Mouse (Mus musculus): ENCODE data around the gene Gins1.
"Not testable (repeated sequence)": the region's sequence is repeated elsewhere in the genome, so short reads cannot be mapped to it uniquely, and the experiment has no call there.

Gene Gins1

DNA sequence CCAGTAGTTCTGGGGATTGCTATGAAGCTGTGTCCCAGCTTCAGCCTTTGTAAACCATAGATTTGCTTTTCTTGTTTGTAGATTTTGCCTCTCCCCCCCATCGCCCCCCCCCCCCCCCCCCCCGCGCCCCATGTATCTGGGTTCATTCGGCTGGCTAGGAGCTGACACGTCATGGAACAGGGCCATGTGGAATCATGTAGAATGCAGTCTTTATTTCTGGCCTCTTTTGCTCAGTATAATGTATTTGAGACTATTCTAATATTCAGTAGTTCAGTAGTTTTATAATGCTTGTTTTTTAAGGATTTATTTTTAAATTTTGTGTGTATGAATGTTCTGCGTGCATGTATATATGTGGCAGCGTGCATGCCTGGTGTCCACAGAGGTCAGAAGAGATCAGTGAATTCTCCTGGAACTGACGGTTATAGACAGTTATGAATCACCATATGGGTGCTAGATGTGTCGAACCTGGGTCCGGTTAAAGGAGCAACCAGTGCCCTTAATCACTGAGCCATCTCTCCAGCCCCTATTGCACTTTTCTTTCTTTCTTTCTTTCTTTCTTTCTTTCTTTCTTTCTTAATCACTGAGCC, 5.2 kb downstream of the Gins1 start:
- DNase-seq (ENCODE audit: low spot score) = no peak

GRCm38 (mm10) chr2:150914781-150915515, 9.7 kb downstream of the Gins1 start:
- DNase-seq (ENCODE audit: low spot score) = no peak

DNA sequence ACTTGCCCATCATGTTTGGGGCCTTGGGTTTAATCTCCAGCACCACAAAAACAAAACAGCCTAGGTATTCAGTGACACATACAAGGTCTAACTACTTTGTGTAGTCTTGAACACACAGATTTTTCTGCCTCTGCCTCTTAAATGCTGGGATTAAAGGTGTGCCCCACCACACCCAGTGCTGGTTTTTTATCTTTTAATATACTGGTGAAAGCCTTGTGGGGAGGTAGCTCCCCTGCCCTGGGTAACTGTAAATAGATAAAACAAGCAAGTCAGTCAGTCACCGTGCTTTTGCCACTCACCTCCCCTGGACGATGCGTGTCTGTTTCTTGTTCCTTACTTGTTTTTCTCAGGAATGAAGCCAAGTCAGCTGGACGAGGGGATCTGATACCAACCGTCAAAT, 10.6 kb downstream of the Gins1 start:
- DNase-seq (ENCODE audit: low spot score) = no peak

- no peak for DNase-seq (ENCODE audit: low spot score)
Measured at GRCm38 (mm10) chr2:150918720-150919119, 13.5 kb downstream of the Gins1 start.

- no peak for DNase-seq (ENCODE audit: low spot score)
Measured at GRCm38 (mm10) chr2:150920543-150920942, 15.3 kb downstream of the Gins1 start.

DNA sequence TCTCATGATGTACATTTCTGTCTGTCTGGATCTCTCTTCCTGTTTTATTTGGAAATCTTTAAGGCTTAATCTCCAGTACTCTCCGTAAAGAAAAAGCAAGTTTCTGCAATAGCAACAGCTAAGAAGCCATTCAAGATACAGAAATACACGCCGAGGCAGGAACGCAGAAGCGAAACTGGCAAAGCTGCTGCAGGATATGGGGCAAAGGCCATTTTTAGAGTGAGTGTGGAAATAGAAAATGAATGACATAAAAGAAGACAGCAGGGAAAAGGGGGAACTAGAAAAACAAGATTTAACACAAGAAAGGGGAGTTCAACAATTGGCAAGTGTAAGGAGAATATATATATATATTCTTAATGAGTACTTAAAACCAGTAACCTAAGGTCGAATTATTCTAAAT, 16.5 kb downstream of the Gins1 start:
- DNase-seq (ENCODE audit: low spot score) = no peak

- no peak for DNase-seq (ENCODE audit: low spot score)
Measured at GRCm38 (mm10) chr2:150922165-150922564, 17.0 kb downstream of the Gins1 start.

GRCm38 (mm10) chr2:150923026-150923425, 17.8 kb downstream of the Gins1 start:
- DNase-seq (ENCODE audit: low spot score) = no peak

DNA sequence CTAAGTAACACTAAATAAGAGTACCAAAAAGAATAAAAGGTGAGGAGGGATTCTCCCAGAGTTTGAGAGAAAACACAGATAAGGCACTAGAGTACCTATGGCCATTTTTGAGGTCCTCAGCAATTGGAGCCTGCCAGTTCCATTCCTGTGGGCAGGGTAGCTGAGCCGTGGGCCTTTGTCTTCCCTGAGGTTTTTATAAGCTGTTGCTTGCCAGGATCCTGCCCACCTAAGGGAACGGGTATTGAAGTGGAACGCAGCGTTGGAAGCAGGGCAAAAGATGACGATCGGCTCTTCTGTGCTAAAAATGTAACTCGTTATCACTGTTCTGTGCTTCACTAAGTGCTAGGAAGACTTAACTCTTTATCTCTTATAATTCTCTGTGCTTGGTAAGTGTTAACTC, 18.3 kb downstream of the Gins1 start:
- DNase-seq (ENCODE audit: low spot score) = no peak

DNA sequence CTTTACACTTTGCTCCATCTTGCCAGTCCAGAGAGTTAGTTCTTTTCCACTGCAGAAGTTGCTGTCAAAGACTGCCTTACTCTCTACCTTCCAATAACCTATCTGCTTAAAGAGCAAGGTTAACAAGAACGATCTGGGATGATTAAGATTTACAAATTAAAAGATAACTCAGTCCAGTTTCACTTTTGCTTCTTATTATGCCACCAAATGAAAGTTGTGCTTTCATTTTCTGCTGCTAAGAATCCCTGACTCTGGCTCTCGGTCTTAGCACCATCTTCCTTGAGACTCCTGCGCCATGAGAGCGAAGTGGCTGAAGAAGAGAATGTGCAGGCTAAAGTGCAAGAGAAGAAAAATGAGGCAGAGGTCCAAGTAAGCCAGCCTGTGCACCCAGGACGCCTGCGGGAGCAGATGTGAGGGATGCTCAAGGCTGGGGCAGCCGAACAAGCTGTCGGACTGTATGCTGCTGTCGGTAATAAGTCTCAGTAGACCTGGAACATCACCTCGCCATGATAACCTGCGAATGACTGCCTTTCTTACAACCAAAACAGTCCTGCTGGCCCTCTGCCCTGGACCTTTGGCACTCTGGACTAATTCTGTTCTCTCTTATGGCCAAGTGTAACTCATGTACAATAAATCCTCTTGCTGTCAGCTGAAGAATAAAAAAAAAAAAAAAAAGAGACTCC, 22.0 kb downstream of the Gins1 start:
- DNase-seq (ENCODE audit: low spot score) = no peak

- DNase-seq (ENCODE audit: low spot score) = no peak
Measured at GRCm38 (mm10) chr2:150929156-150929555, 24.0 kb downstream of the Gins1 start.

GRCm38 (mm10) chr2:150930806-150931205, 25.6 kb downstream of the Gins1 start:
- DNase-seq (ENCODE audit: low spot score) = no peak

DNA sequence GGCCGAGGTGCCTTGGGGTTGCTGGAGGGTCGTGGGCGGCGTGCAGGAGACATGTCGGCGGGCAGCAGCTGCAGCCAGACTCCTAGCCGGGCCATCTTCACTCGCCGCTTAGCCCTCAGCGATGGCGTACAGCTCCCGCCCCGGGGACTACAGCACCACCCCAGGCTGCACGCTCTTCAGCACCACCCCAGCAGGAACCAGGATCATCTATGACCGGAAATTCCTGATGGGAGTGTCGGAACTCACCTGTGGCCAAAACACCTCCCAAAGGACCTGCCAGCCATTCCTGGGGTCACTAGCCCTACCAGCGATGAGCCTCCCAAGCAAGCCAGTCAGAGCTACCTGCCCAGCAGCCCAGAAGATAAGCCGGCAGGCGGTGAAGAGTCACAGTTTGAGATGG, 28.3 kb downstream of the Gins1 start:
- DNase-seq (ENCODE audit: low spot score) = no peak

DNA sequence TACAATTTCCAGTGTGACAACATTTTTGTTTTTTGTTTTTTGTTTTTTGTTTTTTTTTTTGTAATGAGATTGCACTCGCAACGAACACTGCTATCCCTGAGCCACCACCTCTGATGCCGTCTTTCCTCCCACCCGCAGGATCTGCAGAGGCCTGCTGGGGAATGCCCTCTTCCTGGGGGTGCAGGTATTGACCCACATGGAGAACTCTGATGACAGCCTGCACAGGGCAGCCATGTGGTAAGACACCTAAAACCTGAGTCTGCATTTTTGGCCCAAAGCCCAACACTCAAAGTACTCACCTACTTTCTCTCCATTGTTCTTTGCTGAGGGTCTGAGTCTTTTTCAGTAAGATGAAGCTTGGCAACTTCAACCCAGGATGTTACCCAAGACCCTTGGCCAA, 29.5 kb downstream of the Gins1 start:
- DNase-seq (ENCODE audit: low spot score) = no peak

GRCm38 (mm10) chr2:150944017-150944416, 38.8 kb downstream of the Gins1 start:
- DNase-seq (ENCODE audit: low spot score) = no peak

- DNase-seq (ENCODE audit: low spot score) = not testable (repeated sequence)
Measured at GRCm38 (mm10) chr2:150947341-150947740, 42.1 kb downstream of the Gins1 start.

DNA sequence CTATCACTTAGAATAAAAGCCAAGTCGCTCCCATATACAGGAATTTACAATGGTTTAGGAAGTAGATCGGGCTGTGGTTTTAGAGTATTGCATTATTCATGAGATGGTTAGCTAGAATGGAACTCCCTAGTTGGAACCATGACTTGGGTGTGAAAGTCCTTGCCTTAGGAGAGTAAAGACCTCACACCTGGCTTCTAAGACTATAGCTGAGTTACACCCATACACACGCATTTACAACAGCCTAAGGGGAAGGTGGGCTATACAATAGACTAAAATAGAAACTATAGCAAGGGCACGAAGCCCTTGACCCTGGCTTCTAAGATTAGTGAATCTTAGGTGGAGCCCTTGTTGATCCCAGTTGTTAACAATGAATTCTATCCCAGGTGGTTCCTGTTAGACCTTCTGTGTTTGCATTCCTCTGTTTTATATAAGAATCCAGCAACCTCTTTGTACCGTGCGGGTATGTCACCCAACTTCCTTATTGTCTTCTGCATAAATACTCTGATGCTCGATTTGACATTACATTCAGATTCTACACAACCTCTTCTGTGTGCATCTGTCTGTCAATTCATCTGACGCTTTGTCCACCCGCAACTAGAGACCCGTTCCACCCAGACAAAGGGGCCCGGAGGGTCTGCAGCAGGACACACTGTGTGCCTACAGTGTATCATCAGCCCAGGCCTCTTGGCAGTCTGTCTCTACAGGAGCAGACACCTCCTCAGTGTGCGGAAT, 42.8 kb downstream of the Gins1 start:
- not testable (repeated sequence) for DNase-seq (ENCODE audit: low spot score)

GRCm38 (mm10) chr2:150948786-150949185, 43.6 kb downstream of the Gins1 start:
- DNase-seq (ENCODE audit: low spot score) = no peak

DNA sequence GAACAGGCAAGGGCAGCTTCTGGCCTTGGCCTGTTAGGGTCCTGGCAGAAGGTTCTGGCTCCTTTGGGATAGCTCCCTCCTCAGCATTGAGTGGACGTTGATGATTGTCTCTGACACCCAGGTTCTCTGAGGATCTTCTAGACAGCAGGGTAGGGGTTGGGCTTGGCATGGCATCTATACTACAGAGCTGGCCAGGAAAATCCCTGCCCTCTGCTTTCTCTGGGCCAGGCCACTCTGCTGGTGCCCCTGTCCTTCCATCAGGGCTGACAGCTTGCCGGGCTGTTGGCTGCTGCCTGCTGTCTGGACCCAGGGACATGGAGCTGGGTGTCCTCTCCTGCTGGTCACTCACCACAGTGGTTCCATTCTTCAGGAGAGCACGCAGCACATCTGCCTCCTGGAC, 44.5 kb downstream of the Gins1 start:
- DNase-seq (ENCODE audit: low spot score) = no peak

DNA sequence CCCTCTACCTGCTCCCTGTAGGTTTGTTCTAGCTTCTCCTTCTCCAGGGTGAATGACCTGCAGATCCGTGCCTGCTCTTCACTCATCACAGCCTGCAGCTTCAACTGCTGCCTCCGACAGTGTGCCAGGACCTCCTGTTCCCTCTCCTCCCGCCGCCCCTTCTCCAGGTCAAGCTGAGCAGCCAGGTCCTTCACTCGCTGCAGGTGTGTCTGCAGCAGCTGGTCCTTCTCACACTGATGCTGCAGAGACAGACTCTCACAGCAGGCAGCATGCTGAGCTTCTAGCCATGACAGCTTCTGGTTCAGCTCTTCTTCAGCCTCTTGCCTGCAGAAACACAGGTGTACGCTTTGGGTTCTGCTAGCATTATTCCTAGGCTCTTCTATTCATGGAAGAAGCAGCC, 44.9 kb downstream of the Gins1 start:
- no peak for DNase-seq (ENCODE audit: low spot score)

DNA sequence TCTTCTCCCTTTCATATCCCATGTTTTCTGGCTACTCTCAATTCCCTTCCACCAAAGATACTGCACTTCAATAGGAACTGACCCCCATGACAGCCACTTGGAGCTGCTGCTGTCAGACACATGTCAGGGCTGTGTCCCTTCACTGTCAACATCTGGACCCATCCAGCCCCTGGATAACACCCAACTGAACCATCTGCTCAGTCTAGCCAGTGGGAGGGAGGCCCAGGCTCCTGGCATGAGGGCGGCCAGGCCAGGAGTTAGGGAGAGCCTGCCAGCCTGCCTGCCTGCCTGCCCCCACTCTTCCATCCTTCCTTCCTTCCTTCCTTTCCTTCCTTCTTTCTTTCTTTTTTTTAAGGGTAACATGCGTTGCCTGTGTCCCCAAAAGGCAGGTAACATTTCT, 46.0 kb downstream of the Gins1 start:
- no peak for DNase-seq (ENCODE audit: low spot score)

DNA sequence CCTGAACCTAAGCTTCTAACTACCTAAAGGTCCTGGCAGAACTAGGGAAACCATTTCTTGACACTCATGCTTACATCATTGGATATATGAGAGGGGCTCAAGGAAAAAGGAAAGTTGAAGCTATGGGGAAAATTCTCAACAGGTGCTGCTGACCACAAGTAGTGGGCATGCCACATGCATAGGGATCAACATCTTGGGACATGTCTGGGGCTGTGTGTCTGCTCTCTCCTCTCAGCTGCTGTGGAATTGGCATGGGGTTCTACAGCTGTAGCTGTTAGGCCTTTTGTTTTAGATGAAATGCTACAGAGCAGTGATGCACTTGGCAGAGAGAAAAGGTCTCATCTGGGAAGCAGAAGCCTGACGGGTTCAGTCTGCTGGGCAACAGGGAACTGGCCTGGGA, 50.7 kb downstream of the Gins1 start:
- no peak for DNase-seq (ENCODE audit: low spot score)

GRCm38 (mm10) chr2:150959521-150959920, 54.3 kb downstream of the Gins1 start:
- no peak for DNase-seq (ENCODE audit: low spot score)
